Mouse (Mus musculus) MEL (cell line): Measurements from ENCODE around the gene Hmces. TPM values are rescaled to one million over a fixed set of nuclear protein-coding genes. Genes with fewer than 3 reads are reported as not detected.

Experiments
- DNase-seq: peaks from one replicate; pipeline ENCODE4 v3.0.0; 2011; ENCODE audit warnings: low read depth, low spot score
- H3K27ac ChIP-seq: 2 replicates; pipeline ENCODE4 v1.5.1; 2012; ENCODE audit warnings: low read depth, mild to moderate bottlenecking, control low read depth, low read length, moderate library complexity; ENCODE audit not compliant: control insufficient read depth
- H3K27me3 ChIP-seq, 2 experiments: fragments of 150-350 bp in 1 of 2; sonication (generic) in 1 of 2; 2 replicates each; pipeline ENCODE4 v1.6.1; 2012; ENCODE audit warnings: low read length in 2 of 2, mild to moderate bottlenecking in 2 of 2, improper control_type of control experiment in 1 of 2, moderate library complexity in 1 of 2; ENCODE audit not compliant: insufficient read depth in 2 of 2, control insufficient read depth in 1 of 2
- H3K36me3 ChIP-seq, 2 experiments: 2 replicates each; pipeline ENCODE4 v1.6.1; 2012 to 2014; ENCODE audit warnings: low read length in 2 of 2, improper control_type of control experiment in 1 of 2, inconsistent platforms in 1 of 2, mild to moderate bottlenecking in 1 of 2; ENCODE audit not compliant: insufficient read depth in 2 of 2, control insufficient read depth in 1 of 2
- H3K4me1 ChIP-seq, 2 experiments: fragments of 150-350 bp in 1 of 2; sonication (generic) in 1 of 2; 2 replicates each; pipeline ENCODE4 v1.6.1; 2012; ENCODE audit warnings: low read length in 2 of 2, improper control_type of control experiment in 1 of 2, mild to moderate bottlenecking in 1 of 2; ENCODE audit not compliant: insufficient read depth in 2 of 2, control insufficient read depth in 1 of 2
- H3K4me3 ChIP-seq, 2 experiments: fragments of 150-350 bp in 1 of 2; sonication (generic) in 1 of 2; 2 replicates each; pipeline ENCODE4 v1.5.1; 2012; ENCODE audit warnings: low read depth in 2 of 2, low read length in 2 of 2, mild to moderate bottlenecking in 2 of 2, moderate library complexity in 2 of 2, control low read depth in 1 of 2, improper control_type of control experiment in 1 of 2; ENCODE audit not compliant: control insufficient read depth in 1 of 2, insufficient read depth in 1 of 2
- H3K79me2 ChIP-seq: 2 replicates; pipeline ENCODE4 v1.6.1; 2012; ENCODE audit warnings: mild to moderate bottlenecking, low read length, moderate library complexity; ENCODE audit not compliant: control insufficient read depth, poor library complexity, insufficient read depth
- H3K9ac ChIP-seq: 2 replicates; pipeline ENCODE4 v1.6.1; 2012; ENCODE audit warnings: low read depth, mild to moderate bottlenecking, control low read depth, low read length, moderate library complexity; ENCODE audit not compliant: control insufficient read depth, poor library complexity, severe bottlenecking
- H3K9me3 ChIP-seq: fragments of 150-350 bp; sonication (generic); replicated peaks from 2 replicates; pipeline ENCODE4 v1.6.1; 2012; ENCODE audit warnings: mild to moderate bottlenecking, low read length, improper control_type of control experiment, moderate library complexity; ENCODE audit not compliant: insufficient read depth
- BHLHE40 ChIP-seq: IDR thresholded peaks from 2 replicates; pipeline ENCODE4 v1.6.1; 2012; ENCODE audit warnings: low read depth, mild to moderate bottlenecking, inconsistent platforms, low read length, improper control_type of control experiment, borderline replicate concordance
- CHD2 ChIP-seq: IDR thresholded peaks from 2 replicates; pipeline ENCODE4 v1.6.1; 2011; ENCODE audit warnings: low read length, improper control_type of control experiment
- CTCF ChIP-seq, 3 experiments: IDR thresholded peaks in 2 of 3; conservative IDR thresholded peaks in 1 of 3; 2 replicates each; pipeline ENCODE4 v1.5.1; 2011 to 2012; ENCODE audit warnings: low read length in 3 of 3, low read depth in 2 of 3, mild to moderate bottlenecking in 2 of 3, improper control_type of control experiment in 1 of 3, inconsistent platforms in 1 of 3, mixed read lengths in 1 of 3, moderate library complexity in 1 of 3; ENCODE audit not compliant: control insufficient read depth in 1 of 3, insufficient read depth in 1 of 3, poor library complexity in 1 of 3, severe bottlenecking in 1 of 3
- ELF1 ChIP-seq: IDR thresholded peaks from 2 replicates; pipeline ENCODE4 v1.6.1; 2014; ENCODE audit warnings: low read depth, mild to moderate bottlenecking, inconsistent platforms, low read length, improper control_type of control experiment, moderate library complexity
- GABPA ChIP-seq: IDR thresholded peaks from 2 replicates; pipeline ENCODE4 v1.6.1; 2012; ENCODE audit warnings: low read depth, mild to moderate bottlenecking, inconsistent platforms, low read length, improper control_type of control experiment, moderate library complexity
- JUND ChIP-seq: IDR thresholded peaks from 2 replicates; pipeline ENCODE4 v1.6.1; 2011; ENCODE audit warnings: low read depth, mild to moderate bottlenecking, improper control_type of control experiment, low read length
- MXI1 ChIP-seq: IDR thresholded peaks from 2 replicates; pipeline ENCODE4 v1.6.1; 2011; ENCODE audit warnings: mild to moderate bottlenecking, low read depth, low read length, improper control_type of control experiment
- MYC ChIP-seq: IDR thresholded peaks from 2 replicates; pipeline ENCODE4 v1.6.1; 2011; ENCODE audit warnings: low read depth, mild to moderate bottlenecking, low read length, improper control_type of control experiment, moderate library complexity
- RAD21 ChIP-seq: IDR thresholded peaks from 2 replicates; pipeline ENCODE4 v1.6.1; 2011; ENCODE audit warnings: mild to moderate bottlenecking, low read depth, low read length, improper control_type of control experiment
- RCOR1 ChIP-seq: IDR thresholded peaks from 2 replicates; pipeline ENCODE4 v1.6.1; 2012; ENCODE audit warnings: low read depth, mild to moderate bottlenecking, inconsistent platforms, low read length, improper control_type of control experiment
- TCF12 ChIP-seq: IDR thresholded peaks from 2 replicates; pipeline ENCODE4 v1.6.1; 2014; ENCODE audit warnings: low read depth, mild to moderate bottlenecking, inconsistent platforms, low read length, improper control_type of control experiment, moderate library complexity
- UBTF ChIP-seq: IDR thresholded peaks from 2 replicates; pipeline ENCODE4 v1.6.1; 2012; ENCODE audit warnings: low read depth, mild to moderate bottlenecking, inconsistent platforms, low read length, improper control_type of control experiment, moderate library complexity, borderline replicate concordance; ENCODE audit not compliant: insufficient read depth
- USF1 ChIP-seq: IDR thresholded peaks from 2 replicates; pipeline ENCODE4 v1.6.1; 2014; ENCODE audit warnings: low read depth, mild to moderate bottlenecking, inconsistent platforms, low read length, improper control_type of control experiment, moderate library complexity
- ZC3H11A ChIP-seq: IDR thresholded peaks from 2 replicates; pipeline ENCODE4 v1.6.1; 2012; ENCODE audit warnings: low read depth, mild to moderate bottlenecking, inconsistent platforms, low read length, improper control_type of control experiment
- ZMIZ1 ChIP-seq: IDR thresholded peaks from 2 replicates; pipeline ENCODE4 v1.6.1; 2012; ENCODE audit warnings: low read depth, mild to moderate bottlenecking, inconsistent platforms, low read length, improper control_type of control experiment, moderate library complexity
- polyA plus RNA-seq, 2 experiments: library from polyadenylated mRNA; stranded (reverse) in 1 of 2; unstranded in 1 of 2; fragments of >175 nt in 1 of 2; fragments of >200 nt in 1 of 2; gene quantifications; 2 replicates each; pipeline versions ENCODE4 v1.2.1 to v1.2.4; 2012; ENCODE audit warnings: low replicate concordance in 2 of 2, low read depth in 1 of 2; ENCODE audit not compliant: insufficient read length in 2 of 2, insufficient read depth in 1 of 2, missing spikeins in 1 of 2
- total RNA-seq: library from RNA; depleted of rRNA; stranded (reverse); fragments of 300-350 nt; gene quantifications from 2 replicates; pipeline ENCODE4 v1.2.3, GENCODE M21; 2012

Gene Hmces
- total and polyA plus RNA-seq, 3 experiments: 23.6 to 26.8 TPM; not detected in 1

DNA sequence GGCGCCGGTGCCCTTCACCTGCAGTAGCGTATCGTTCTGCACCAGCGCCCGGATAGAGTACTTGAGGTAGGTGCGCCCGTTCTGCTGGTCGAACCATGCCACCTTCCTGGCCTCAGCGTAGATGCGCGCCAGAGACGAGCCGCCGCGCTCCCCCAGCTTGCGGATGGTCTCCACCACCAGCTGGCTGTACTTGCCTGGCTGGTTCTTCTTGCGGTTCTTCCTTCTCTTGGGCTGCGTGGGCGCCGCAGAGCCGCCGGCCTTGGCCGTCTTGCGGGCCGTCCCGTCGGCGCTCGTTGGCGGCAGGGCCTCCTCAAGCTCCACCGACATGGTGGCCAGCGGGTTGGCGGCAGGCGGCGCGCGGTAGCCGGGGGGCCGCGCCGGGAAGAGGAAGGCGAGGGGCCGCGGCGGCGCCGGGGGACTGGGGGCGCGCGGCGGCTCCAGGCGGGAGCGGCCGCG is 67.3 kb downstream of the Hmces start:
- no peaks in the 10 kb centered on the region for H3K9me3 ChIP-seq
- TF ChIP-seq ELF1 (no peak), RCOR1 (no peak), GABPA (no peak), MYC (no peak), ZMIZ1 (no peak), ZC3H11A (no peak)
- TF ChIP-seq, all 39 proteins: peak for 0
- no peaks in the 10 kb centered on the region; a peak in 1 of 4 replicates for H3K27me3 ChIP-seq
- no peaks in the 10 kb centered on the region for H3K79me2 ChIP-seq
- DNase-seq: no peak
- H3K4me3 ChIP-seq: no peak overlapping the region
- H3K9ac ChIP-seq: no peak overlapping the region
- no peaks in the 10 kb centered on the region for H3K36me3 ChIP-seq
- H3K27ac ChIP-seq: no peak overlapping the region
- no peaks in the 10 kb centered on the region for H3K4me1 ChIP-seq

DNA sequence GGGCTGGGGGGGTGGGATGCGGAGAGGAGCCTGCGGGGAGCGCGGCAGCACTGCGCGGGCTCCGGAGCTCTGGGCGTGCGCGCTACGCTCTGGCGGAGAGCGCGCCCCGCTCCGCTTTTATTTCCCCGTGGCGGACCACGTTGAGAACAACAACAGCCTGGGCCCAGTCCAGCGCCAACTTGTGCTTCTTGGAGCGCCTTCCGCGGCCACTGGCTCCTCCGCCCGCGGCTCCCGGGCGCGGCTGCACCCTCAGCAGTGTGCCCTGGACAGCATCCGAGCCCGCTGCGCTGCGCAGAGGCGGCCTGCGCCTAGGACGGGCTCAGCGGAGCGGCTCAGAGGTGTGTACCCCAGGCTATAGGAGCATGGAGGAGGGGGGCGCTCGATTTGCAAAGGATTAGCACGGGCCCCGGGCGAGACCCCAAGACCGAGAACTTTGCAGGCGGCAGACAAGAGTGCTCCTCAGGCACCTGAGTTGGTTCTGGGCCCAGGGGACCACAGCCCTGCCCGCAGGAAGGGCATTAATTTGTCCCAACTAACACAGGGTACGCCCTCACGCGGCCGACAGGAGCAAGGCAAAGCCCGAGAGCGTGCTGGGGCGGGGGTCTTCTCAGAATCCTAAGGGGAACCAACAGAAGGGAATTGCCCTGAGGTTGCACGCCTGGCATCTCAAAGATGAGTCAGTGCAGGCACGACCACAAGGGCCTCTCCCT is 68.0 kb downstream of the Hmces start, which contains the start of gene H1fx:
Gene H1fx, minus strand, starts transcription at position 91 of the 710 bp plus-strand sequence.
- H3K4me1 ChIP-seq: no peaks in the 10 kb centered on the region
- no peak within 1 kb of the TSS for H3K4me3 ChIP-seq
- H3K36me3 ChIP-seq: no peaks in the 10 kb centered on the region
- H3K79me2 ChIP-seq: no peaks in the 10 kb centered on the region
- H3K9ac ChIP-seq: no peak within 1 kb of the TSS
- no peaks in the 10 kb centered on the region; a peak in 1 of 4 replicates for H3K27me3 ChIP-seq
- no peak for TF ChIP-seq RCOR1
- TF ChIP-seq GABPA: no peak
- no peak for TF ChIP-seq CTCF (IDR thresholded peaks at IDR 0.05 in 2 of 3, conservative IDR thresholded peaks at IDR 0.05 in 1 of 3; ENCODE audit: control insufficient read depth in 1 of 3, insufficient read depth in 1 of 3, low read depth in 2 of 3, low read length in 3 of 3, poor library complexity in 1 of 3, severe bottlenecking in 1 of 3)
- no peak for TF ChIP-seq UBTF
- TF ChIP-seq RAD21: no peak
- no peak for TF ChIP-seq JUND
- TF ChIP-seq TCF12: no peak
- TF ChIP-seq ZMIZ1: no peak
- TF ChIP-seq CHD2: no peak
- TF ChIP-seq, all 39 proteins: peak for 0
- no peak for DNase-seq
- no peak within 1 kb of the TSS for H3K27ac ChIP-seq
- H3K9me3 ChIP-seq: no peaks in the 10 kb centered on the region

DNA sequence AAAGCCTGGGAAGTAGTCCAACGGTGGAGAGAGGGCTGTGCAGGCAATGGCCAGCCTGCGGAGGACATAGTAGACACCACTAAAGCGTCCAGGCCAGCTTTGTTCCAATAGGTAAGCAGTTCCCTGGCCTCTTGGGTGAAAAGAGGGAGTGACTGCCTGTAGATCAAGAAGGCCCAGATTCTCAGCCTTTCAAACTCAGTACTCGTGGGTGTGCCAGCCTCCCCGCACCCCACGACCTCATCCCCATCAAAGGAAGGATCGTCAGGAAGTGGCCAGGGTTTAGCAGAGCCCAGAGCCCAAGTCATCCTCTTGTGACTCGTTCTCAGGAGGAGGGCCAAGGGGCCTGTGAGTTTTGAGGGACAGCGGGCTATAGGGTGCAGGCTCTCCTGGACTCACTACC is 68.8 kb downstream of the Hmces start:
- Histone ChIP-seq H3K4me1 (no peaks in the 10 kb centered on the region), H3K27me3 (no peaks in the 10 kb centered on the region; a peak in 1 of 4 replicates), H3K36me3 (no peaks in the 10 kb centered on the region), H3K27ac (no peak overlapping the region)
- no peak for DNase-seq
- TF ChIP-seq MXI1 (no peak), USF1 (no peak), BHLHE40 (no peak), RCOR1 (no peak), CTCF (IDR thresholded peaks at IDR 0.05 in 2 of 3, conservative IDR thresholded peaks at IDR 0.05 in 1 of 3; ENCODE audit: control insufficient read depth in 1 of 3, insufficient read depth in 1 of 3, low read depth in 2 of 3, low read length in 3 of 3, poor library complexity in 1 of 3, severe bottlenecking in 1 of 3) (no peak)
- TF ChIP-seq, all 39 proteins: peak for 0
- Histone ChIP-seq H3K4me3 (no peak overlapping the region), H3K79me2 (no peaks in the 10 kb centered on the region), H3K9me3 (no peaks in the 10 kb centered on the region), H3K9ac (no peak overlapping the region)
